Mouse (Mus musculus) stomach, postnatal 0 days (tissue): Measurements from ENCODE around the gene Oxct2a.

ENCODE experiments used
- CTCF ChIP-seq: IDR thresholded peaks from 2 replicates; pipeline ENCODE4 v1.5.1; 2016; ENCODE audit warnings: antibody characterized with exemption, low read depth, mild to moderate bottlenecking, moderate library complexity
- EP300 ChIP-seq: optimal IDR thresholded peaks from 2 replicates; pipeline ENCODE3; 2016; ENCODE audit warnings: antibody characterized with exemption

DNA sequence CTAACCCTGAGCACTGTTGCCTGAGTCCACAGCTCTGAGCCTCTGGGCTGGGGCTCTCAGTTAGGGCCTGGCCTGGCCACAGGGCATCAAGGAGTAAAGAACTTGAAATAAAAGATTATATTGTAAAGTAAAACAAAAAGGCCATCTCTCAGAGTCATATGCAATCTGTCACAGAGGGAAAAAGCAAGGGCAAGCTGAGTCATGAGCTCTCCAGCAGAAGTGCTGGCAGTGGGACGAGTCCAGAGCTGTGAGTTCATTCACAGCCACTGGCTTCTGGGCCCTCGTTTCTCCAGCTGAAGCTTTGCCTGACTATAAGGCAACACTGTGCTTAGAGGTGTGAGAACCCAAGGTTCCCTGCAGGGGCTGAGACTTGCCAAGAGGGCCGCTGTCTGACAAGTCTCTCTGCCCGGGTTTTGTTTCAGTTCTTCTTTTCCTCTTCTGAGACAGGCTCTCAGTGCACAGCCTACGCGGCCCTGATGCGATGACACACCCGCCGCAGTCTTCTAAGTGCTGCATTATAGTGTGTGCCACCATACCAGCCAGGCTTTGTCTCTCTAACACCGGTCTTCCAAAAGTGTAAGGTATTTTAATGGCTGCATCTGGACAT lies 29.9 kb upstream of the Oxct2a start:
- TF ChIP-seq CTCF, result no peak
- no peak for TF ChIP-seq EP300
